Mouse (Mus musculus): ENCODE measurements at regions not wholly inside any gene's neighbourhood (a gene's known extent, or its start where the extent isn't known, plus 50 kb on each side); places are given as distances from the start of the nearest gene placed in this dataset.

DNA sequence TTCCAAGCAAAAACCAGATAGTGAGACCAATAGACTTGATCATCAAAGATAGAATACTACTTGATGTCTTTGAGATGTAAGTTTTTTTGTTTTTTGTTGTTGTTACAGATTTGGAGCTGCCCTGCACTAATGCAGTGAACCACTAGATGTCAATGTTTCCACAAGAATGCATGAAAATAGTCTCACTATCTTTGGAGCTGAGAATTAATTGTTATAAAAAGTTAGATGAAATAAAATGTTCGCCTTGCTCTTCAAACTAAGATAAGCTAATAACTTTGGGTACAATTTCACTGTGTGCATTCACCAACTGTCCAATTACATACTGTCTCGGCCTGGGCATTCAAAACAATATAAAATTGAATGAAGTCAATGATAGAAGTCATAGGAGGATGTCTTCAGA, 223.2 kb upstream of the Agtr1b start:
- DNase-seq (ENCODE audit: low spot score) (peak; percentile 54), ATAC-seq (replicated peaks; ENCODE audit: insufficient number of reproducible peaks, low FRiP score, low TSS enrichment, low read depth) (no peak)
- Histone ChIP-seq H3K9ac (replicated peaks; ENCODE audit: low read length) (no peak overlapping the region), H3K4me2 (ENCODE audit: low read depth, low read length) (no peak overlapping the region), H3K9me3 (replicated peaks; ENCODE audit: control insufficient read depth, low read length) (no peaks in the 10 kb centered on the region), H3K36me3 (replicated peaks; ENCODE audit: control insufficient read depth, insufficient read depth, low read depth, low read length) (no peaks in the 10 kb centered on the region), H3K27me3 (ENCODE audit: control insufficient read depth, insufficient read depth, low read length) (no peaks in the 10 kb centered on the region), H3K4me3 (ENCODE audit: low read depth, low read length) (no peak overlapping the region), H3K27ac (replicated peaks; ENCODE audit: low read depth, low read length) (no peak overlapping the region), H3K4me1 (ENCODE audit: control insufficient read depth, insufficient read depth, low read length) (no peaks in the 10 kb centered on the region)
- 49% methylated on average over 2 of the region's 2 CpGs for WGBS

DNA sequence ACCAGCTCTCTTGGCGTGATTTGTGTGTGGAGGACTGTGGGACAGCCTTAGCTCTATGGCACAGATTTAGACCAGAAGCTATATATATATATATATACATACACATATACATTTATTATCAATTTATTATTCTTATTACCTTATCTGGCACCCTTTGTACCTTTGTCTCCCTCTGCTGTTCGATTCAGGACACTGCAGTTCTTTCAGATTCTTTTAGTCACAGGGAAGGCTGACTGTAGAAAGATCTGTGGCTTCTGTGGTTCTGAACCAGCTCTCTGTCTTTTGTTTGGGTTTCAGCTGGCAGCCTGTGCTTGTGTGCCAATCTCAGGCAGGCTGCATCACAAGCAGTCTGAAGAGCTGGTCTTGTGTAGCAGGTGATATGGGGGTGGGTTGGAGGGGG, 184.6 kb upstream of the Agtr1b start:
- Histone ChIP-seq H3K9me3 (replicated peaks; ENCODE audit: control insufficient read depth, low read length) (no peaks in the 10 kb centered on the region), H3K4me3 (ENCODE audit: low read depth, low read length) (no peak overlapping the region), H3K27me3 (ENCODE audit: control insufficient read depth, insufficient read depth, low read length) (no peaks in the 10 kb centered on the region), H3K36me3 (replicated peaks; ENCODE audit: control insufficient read depth, insufficient read depth, low read depth, low read length) (no peaks in the 10 kb centered on the region), H3K27ac (replicated peaks; ENCODE audit: low read depth, low read length) (no peak overlapping the region), H3K4me1 (ENCODE audit: control insufficient read depth, insufficient read depth, low read length) (no peaks in the 10 kb centered on the region), H3K4me2 (ENCODE audit: low read depth, low read length) (no peak overlapping the region), H3K9ac (replicated peaks; ENCODE audit: low read length) (no peak overlapping the region)
- ATAC-seq (replicated peaks; ENCODE audit: insufficient number of reproducible peaks, low FRiP score, low TSS enrichment, low read depth) (no peak), DNase-seq (ENCODE audit: low spot score) (peak; percentile 27)
- 46% methylated on average over 2 of the region's 2 CpGs for WGBS

- Histone ChIP-seq H3K36me3 (replicated peaks; ENCODE audit: control insufficient read depth, insufficient read depth, low read depth, low read length) (no peaks in the 10 kb centered on the region), H3K4me1 (ENCODE audit: control insufficient read depth, insufficient read depth, low read length) (no peaks in the 10 kb centered on the region), H3K4me2 (ENCODE audit: low read depth, low read length) (no peak overlapping the region), H3K9ac (replicated peaks; ENCODE audit: low read length) (no peak overlapping the region), H3K4me3 (ENCODE audit: low read depth, low read length) (no peak overlapping the region), H3K9me3 (replicated peaks; ENCODE audit: control insufficient read depth, low read length) (no peaks in the 10 kb centered on the region), H3K27ac (replicated peaks; ENCODE audit: low read depth, low read length) (no peak overlapping the region), H3K27me3 (ENCODE audit: control insufficient read depth, insufficient read depth, low read length) (no peaks in the 10 kb centered on the region)
- ATAC-seq (replicated peaks; ENCODE audit: insufficient number of reproducible peaks, low FRiP score, low TSS enrichment, low read depth), result no peak
- WGBS, result 69% methylated on average over 7 of the region's 7 CpGs
- no peak for DNase-seq (ENCODE audit: low spot score)
These were observed 177.0 kb upstream of the Agtr1b start for GRCm38 (mm10) chr3:20543991-20544390.

- no peaks in the 10 kb centered on the region for H3K27me3 ChIP-seq (ENCODE audit: control insufficient read depth, insufficient read depth, low read length)
- H3K4me2 ChIP-seq (ENCODE audit: low read depth, low read length), result no peak overlapping the region
- no peak for DNase-seq (ENCODE audit: low spot score)
- H3K9ac ChIP-seq (replicated peaks; ENCODE audit: low read length), result no peak overlapping the region
- H3K4me3 ChIP-seq (ENCODE audit: low read depth, low read length), result no peak overlapping the region
- H3K4me1 ChIP-seq (ENCODE audit: control insufficient read depth, insufficient read depth, low read length), result no peaks in the 10 kb centered on the region
- no peak for ATAC-seq (replicated peaks; ENCODE audit: insufficient number of reproducible peaks, low FRiP score, low TSS enrichment, low read depth)
- 75% methylated on average over 4 of the region's 4 CpGs for WGBS
- no peaks in the 10 kb centered on the region for H3K9me3 ChIP-seq (replicated peaks; ENCODE audit: control insufficient read depth, low read length)
- no peaks in the 10 kb centered on the region for H3K36me3 ChIP-seq (replicated peaks; ENCODE audit: control insufficient read depth, insufficient read depth, low read depth, low read length)
- H3K27ac ChIP-seq (replicated peaks; ENCODE audit: low read depth, low read length), result no peak overlapping the region
These were observed 171.6 kb upstream of the Agtr1b start for GRCm38 (mm10) chr3:20538492-20539004.

GRCm38 (mm10) chr3:20520738-20521137, 153.8 kb upstream of the Agtr1b start:
- H3K27ac ChIP-seq (replicated peaks; ENCODE audit: low read depth, low read length), result no peak overlapping the region
- H3K4me3 ChIP-seq (ENCODE audit: low read depth, low read length), result no peak overlapping the region
- 0 out of 2 replicates have a peak, but pooled peaks have one; percentile 23 for ATAC-seq (replicated peaks; ENCODE audit: insufficient number of reproducible peaks, low FRiP score, low TSS enrichment, low read depth)
- DNase-seq (ENCODE audit: low spot score), result peak; percentile 80
- no peaks in the 10 kb centered on the region for H3K27me3 ChIP-seq (ENCODE audit: control insufficient read depth, insufficient read depth, low read length)
- no peaks in the 10 kb centered on the region for H3K9me3 ChIP-seq (replicated peaks; ENCODE audit: control insufficient read depth, low read length)
- no peak overlapping the region for H3K4me2 ChIP-seq (ENCODE audit: low read depth, low read length)
- no peaks in the 10 kb centered on the region for H3K36me3 ChIP-seq (replicated peaks; ENCODE audit: control insufficient read depth, insufficient read depth, low read depth, low read length)
- WGBS, result 48% methylated on average over 6 of the region's 6 CpGs
- H3K4me1 ChIP-seq (ENCODE audit: control insufficient read depth, insufficient read depth, low read length), result no peaks in the 10 kb centered on the region
- no peak overlapping the region for H3K9ac ChIP-seq (replicated peaks; ENCODE audit: low read length)

DNA sequence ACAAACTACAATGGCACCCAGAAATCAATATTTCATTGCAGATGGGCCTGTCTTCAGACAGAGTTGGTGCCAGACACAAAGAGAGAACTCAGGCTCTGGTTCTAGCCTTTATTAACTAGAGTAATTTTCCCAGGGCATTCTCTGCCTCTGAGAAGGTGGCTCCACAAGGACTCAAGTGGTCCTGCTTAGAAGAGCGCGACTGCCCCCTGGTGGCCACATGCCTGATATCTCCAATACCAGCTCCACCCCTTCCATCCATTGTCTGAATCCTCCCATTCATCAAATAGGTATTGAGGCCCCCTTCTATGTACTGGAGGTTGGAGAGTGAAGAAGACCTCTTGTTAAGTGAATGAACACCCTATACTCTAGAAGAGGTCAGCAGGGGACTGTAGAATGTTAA, 142.2 kb upstream of the Agtr1b start:
- no peaks in the 10 kb centered on the region for H3K4me1 ChIP-seq (ENCODE audit: control insufficient read depth, insufficient read depth, low read length)
- no peak overlapping the region for H3K4me3 ChIP-seq (ENCODE audit: low read depth, low read length)
- DNase-seq (ENCODE audit: low spot score) (peak; percentile 89), ATAC-seq (replicated peaks; ENCODE audit: insufficient number of reproducible peaks, low FRiP score, low TSS enrichment, low read depth) (peak; percentile 70)
- WGBS, result 2% methylated on average over 2 of the region's 2 CpGs
- no peak overlapping the region for H3K4me2 ChIP-seq (ENCODE audit: low read depth, low read length)
- H3K27me3 ChIP-seq (ENCODE audit: control insufficient read depth, insufficient read depth, low read length), result no peaks in the 10 kb centered on the region
- no peaks in the 10 kb centered on the region for H3K9me3 ChIP-seq (replicated peaks; ENCODE audit: control insufficient read depth, low read length)
- H3K27ac ChIP-seq (replicated peaks; ENCODE audit: low read depth, low read length), result no peak overlapping the region
- no peaks in the 10 kb centered on the region for H3K36me3 ChIP-seq (replicated peaks; ENCODE audit: control insufficient read depth, insufficient read depth, low read depth, low read length)
- H3K9ac ChIP-seq (replicated peaks; ENCODE audit: low read length), result no peak overlapping the region

DNA sequence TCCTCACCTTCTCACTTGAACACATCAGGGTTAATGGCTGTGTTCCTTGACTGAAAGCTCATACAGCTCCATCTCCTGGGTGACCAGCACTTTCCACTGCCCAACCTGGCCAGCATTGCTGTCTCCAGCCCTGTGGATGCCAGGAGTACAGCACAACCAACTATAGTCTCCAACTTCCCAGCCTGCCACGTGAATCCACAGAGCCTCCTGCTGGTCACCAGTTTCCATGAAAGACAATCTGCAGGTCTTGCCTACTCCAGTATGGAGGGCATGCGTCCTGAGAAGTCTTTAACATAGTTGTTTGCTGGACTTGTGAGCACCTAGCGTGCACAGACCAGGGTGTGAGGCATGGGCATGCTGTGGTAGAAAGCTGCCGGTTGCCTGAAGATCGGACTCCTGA, 138.6 kb upstream of the Agtr1b start:
- no peak for DNase-seq (ENCODE audit: low spot score)
- no peak overlapping the region for H3K4me2 ChIP-seq (ENCODE audit: low read depth, low read length)
- H3K27me3 ChIP-seq (ENCODE audit: control insufficient read depth, insufficient read depth, low read length), result no peaks in the 10 kb centered on the region
- no peaks in the 10 kb centered on the region for H3K9me3 ChIP-seq (replicated peaks; ENCODE audit: control insufficient read depth, low read length)
- no peaks in the 10 kb centered on the region for H3K4me1 ChIP-seq (ENCODE audit: control insufficient read depth, insufficient read depth, low read length)
- WGBS, result 88% methylated on average over 5 of the region's 5 CpGs
- ATAC-seq (replicated peaks; ENCODE audit: insufficient number of reproducible peaks, low FRiP score, low TSS enrichment, low read depth), result no peak
- no peaks in the 10 kb centered on the region for H3K36me3 ChIP-seq (replicated peaks; ENCODE audit: control insufficient read depth, insufficient read depth, low read depth, low read length)
- H3K4me3 ChIP-seq (ENCODE audit: low read depth, low read length), result no peak overlapping the region
- H3K27ac ChIP-seq (replicated peaks; ENCODE audit: low read depth, low read length), result no peak overlapping the region
- no peak overlapping the region for H3K9ac ChIP-seq (replicated peaks; ENCODE audit: low read length)

Measured in embryonic facial prominence, embryonic 11.5 days (tissue).